Mouse (Mus musculus) neural tube, embryonic 14.5 days (tissue): ENCODE data around the gene Mia2. TPM values are rescaled to one million over a fixed set of nuclear protein-coding genes. Genes with fewer than 3 reads are reported as not detected.
"Not testable (repeated sequence)": the region's sequence is repeated elsewhere in the genome, so short reads cannot be mapped to it uniquely, and the experiment has no call there.

ENCODE experiments used
- ATAC-seq: fragments of 200-750 bp; cut with Nextera tagmentation; 2 replicates; pipeline ENCODE4 v1.8.0; 2017; ENCODE audit warnings: low read depth, mild to moderate bottlenecking, moderate TSS enrichment, moderate library complexity
- H3K27ac ChIP-seq: fragments of 300-500 bp; sonication (generic); 2 replicates; pipeline ENCODE4 v1.5.1; 2014; ENCODE audit warnings: low read depth, mild to moderate bottlenecking, control low read depth, low read length, moderate library complexity, mixed read lengths
- H3K27me3 ChIP-seq: fragments of 300-500 bp; sonication (generic); 2 replicates; pipeline ENCODE4 v1.6.1; 2014; ENCODE audit warnings: low read length; ENCODE audit not compliant: control insufficient read depth, insufficient read depth
- H3K36me3 ChIP-seq: fragments of 300-500 bp; sonication (generic); 2 replicates; pipeline ENCODE4 v1.6.1; 2014; ENCODE audit warnings: low read length, mixed read lengths; ENCODE audit not compliant: control insufficient read depth, insufficient read depth
- H3K4me1 ChIP-seq: fragments of 300-500 bp; sonication (generic); 2 replicates; pipeline ENCODE4 v1.6.1; 2014; ENCODE audit warnings: low read length; ENCODE audit not compliant: control insufficient read depth, insufficient read depth
- H3K4me2 ChIP-seq: fragments of 300-500 bp; sonication (generic); 2 replicates; pipeline ENCODE4 v1.6.1; 2014; ENCODE audit warnings: mild to moderate bottlenecking, low read depth, low read length, control low read depth
- H3K4me3 ChIP-seq: fragments of 300-500 bp; sonication (generic); 2 replicates; pipeline ENCODE4 v1.5.1; 2014; ENCODE audit warnings: low read depth, low read length, control low read depth, mixed read lengths
- H3K9ac ChIP-seq: fragments of 300-500 bp; sonication (generic); replicated peaks from 2 replicates; pipeline ENCODE4 v1.6.1; 2014; ENCODE audit warnings: low read depth, mild to moderate bottlenecking, control low read depth, low read length, mixed read lengths
- H3K9me3 ChIP-seq: fragments of 300-500 bp; sonication (generic); 2 replicates; pipeline ENCODE4 v1.6.1; 2016; ENCODE audit warnings: low read length; ENCODE audit not compliant: control insufficient read depth
- WGBS: fragments of 180-500 bp; shearing (Covaris S2); extraction: QIAGEN DNeasy Blood & Tissue Kit; methylation state at CpG from one replicate; pipeline ENCODE4 v1.1.7; 2014; 5-methylcytosine and 5-hydroxymethylcytosine counted together
- polyA plus RNA-seq: library from polyadenylated mRNA; unstranded; fragments of >200 nt; fragmentation: Nextera tagmentation; extraction: Ambion mirVana; gene quantifications from 2 replicates; pipeline ENCODE4 v1.2.1, GENCODE M21; 2014

The Mia2 gene
- polyA plus RNA-seq, result 38.9 and 41.4 TPM in 2 replicates

DNA sequence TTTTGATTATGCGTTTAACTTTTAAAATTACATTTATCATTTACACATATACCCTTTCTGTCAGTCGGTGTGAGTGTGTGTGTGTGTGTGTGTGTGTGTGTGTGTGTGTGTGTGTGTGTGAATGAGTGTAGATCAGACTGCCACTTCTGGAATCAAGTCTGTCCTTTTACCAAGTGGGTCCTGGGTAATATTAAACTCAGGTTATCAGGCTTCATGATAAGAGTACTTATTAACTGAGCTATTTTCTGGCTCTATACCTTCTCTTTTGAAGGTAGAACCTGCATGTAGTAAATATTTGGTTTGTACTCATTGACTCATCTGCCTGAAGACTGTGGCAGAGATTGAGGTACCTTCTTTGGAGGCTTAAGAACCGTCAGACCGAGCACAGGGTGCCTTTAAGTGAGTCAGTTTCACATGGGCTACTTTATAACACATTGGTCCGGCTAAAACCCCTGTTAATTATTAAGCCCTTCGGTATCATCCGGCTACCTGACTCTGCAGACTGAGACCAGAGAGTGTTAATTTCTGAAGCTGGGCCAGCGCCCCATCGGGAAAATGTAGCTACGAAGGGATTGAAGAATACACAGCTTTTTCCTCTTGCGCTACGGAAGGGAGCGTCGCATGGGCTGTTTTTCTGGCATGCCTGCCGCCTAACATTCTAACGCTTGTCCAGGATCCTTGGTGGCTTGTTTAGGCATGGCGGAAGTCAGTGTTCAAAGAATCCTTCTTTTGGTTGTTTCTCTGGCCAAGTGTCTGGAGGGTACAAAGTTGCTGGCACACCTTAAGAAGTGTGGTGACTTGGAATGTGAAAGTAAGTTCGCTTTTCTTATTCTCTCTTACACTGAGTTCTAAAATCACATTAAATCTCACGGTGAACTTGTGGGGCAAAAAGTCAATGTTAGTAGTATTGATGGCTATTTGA lies at the start of gene Mia2:
Gene Mia2, plus strand, starts transcription at position 696 of the 922 bp plus-strand sequence.
- WGBS, result 78% methylated on average over 19 of the region's 19 CpGs
- H3K4me2 ChIP-seq, result no peak within 1 kb of the TSS
- no peak within 1 kb of the TSS for H3K9ac ChIP-seq
- H3K4me1 ChIP-seq, result no peaks in the 10 kb centered on the region
- H3K27me3 ChIP-seq, result no peaks in the 10 kb centered on the region
- H3K27ac ChIP-seq, result no peak within 1 kb of the TSS
- ATAC-seq, result no peak
- H3K9me3 ChIP-seq, result no peaks in the 10 kb centered on the region
- no peak within 1 kb of the TSS for H3K4me3 ChIP-seq
- no peaks in the 10 kb centered on the region for H3K36me3 ChIP-seq

DNA sequence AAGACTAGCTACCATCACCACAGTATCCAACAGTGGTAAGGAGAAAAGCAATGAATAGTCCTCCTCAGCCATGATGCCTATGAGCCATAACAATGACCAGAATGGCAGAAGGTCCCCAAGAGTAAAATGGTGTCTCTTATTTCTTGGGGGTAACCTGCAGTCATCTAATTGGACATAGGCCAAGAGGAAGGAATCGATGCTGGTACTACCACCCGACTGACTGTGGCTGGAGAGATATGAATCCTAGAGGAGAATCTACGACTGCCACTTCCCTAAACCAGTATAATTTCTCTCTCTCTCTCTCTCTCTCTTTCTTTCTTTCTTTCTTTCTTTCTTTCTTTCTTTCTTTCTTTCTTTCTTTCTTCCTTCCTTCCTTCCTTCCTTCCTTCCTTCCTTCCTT lies 43.1 kb upstream of the Mia2 start:
- Histone ChIP-seq H3K27ac (no peak overlapping the region), H3K9ac (no peak overlapping the region), H3K27me3 (no peaks in the 10 kb centered on the region), H3K4me3 (no peak overlapping the region), H3K4me2 (no peak overlapping the region), H3K36me3 (no peaks in the 10 kb centered on the region), H3K9me3 (no peaks in the 10 kb centered on the region), H3K4me1 (no peaks in the 10 kb centered on the region)
- WGBS, result 89% methylated on average over 3 of the region's 3 CpGs
- no peak for ATAC-seq

DNA sequence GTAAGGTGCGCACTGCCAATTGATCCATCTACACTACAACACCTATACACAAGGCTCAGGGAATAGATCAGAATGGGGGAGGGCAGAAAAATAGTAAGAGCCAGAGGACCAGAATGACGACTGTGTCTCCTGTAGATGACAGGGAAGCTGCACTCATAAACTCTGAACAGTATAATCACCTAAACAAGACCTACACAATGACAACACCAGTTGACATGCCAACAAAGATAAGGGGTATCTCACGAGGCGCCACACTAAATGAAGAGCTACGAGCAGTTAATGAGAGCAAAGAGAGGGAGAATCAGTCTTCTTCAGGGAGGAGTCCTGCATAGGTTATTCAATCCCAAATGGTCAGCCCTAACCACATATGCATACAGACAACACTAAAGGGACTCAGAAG lies 42.4 kb upstream of the Mia2 start:
- Histone ChIP-seq H3K4me2 (no peak overlapping the region), H3K9me3 (no peaks in the 10 kb centered on the region), H3K4me1 (no peaks in the 10 kb centered on the region), H3K9ac (no peak overlapping the region), H3K36me3 (no peaks in the 10 kb centered on the region), H3K27me3 (no peaks in the 10 kb centered on the region), H3K4me3 (no peak overlapping the region), H3K27ac (no peak overlapping the region)
- 94% methylated on average over 5 of the region's 5 CpGs for WGBS
- no peak for ATAC-seq

DNA sequence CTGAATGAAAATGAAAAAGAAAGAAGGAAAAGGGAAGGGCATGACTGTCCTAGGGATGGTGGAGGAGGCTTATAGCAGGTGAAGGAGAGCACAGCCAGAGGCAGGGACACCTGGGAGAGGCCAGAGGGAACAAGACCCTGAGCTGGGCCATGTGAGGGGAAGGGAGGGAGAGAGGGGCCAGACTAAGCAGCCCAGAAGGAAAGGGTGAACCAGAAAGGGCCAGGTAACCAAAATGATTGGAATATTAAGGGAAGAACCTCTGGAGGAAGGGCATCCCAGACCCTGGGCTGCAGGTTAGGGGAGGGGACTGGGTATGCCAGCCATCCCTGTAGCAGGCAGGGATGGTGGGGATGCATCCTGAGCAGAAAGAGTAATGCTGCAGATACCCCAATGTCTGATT lies 41.6 kb upstream of the Mia2 start:
- ATAC-seq, result no peak
- Histone ChIP-seq H3K4me3 (no peak overlapping the region), H3K9me3 (no peaks in the 10 kb centered on the region), H3K36me3 (no peaks in the 10 kb centered on the region), H3K9ac (no peak overlapping the region), H3K27me3 (no peaks in the 10 kb centered on the region), H3K4me1 (peaks cover 3% of the 10 kb centered on the region; the same call in 1 of the 2 replicates), H3K4me2 (no peak overlapping the region), H3K27ac (no peak overlapping the region)

DNA sequence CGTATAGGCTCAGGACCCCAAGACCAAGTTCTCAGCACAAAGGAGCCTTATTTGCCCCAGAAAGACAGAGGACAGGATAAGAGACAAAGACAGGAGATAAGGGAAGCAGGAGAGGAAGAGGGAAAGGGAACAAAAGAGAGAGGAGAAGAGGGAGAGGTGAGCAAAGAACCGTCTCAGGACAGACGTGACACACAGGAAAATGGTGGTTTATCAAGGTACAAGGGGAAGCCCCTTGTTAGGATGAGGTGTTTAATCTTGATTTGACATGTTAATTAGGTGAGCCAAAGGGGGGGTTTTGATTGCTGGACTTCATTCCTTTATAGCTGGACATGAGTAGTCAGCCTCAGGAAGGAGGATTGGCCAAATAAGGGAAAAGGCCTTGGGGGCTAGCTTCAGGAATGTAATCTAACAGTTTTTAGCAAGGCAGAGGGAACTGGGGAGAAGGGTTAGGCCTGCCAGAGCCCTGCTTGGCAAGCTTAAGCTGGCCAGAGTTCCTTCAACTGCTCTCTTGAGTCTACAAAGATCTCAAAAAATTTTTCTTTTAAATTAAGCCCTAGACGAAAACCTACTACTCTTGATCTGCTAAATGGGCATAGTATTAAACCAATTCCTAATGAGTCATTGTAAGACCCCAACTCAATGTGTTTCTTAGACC lies 40.3 kb upstream of the Mia2 start:
- ATAC-seq, result no peak
- Histone ChIP-seq H3K4me3 (no peak overlapping the region), H3K4me2 (no peak overlapping the region), H3K27me3 (no peaks in the 10 kb centered on the region), H3K36me3 (no peaks in the 10 kb centered on the region), H3K4me1 (peaks cover 13% of the 10 kb centered on the region; the same call in 1 of the 2 replicates), H3K9me3 (no peaks in the 10 kb centered on the region), H3K27ac (no peak overlapping the region), H3K9ac (no peak overlapping the region)
- 90% methylated on average over 4 of the region's 4 CpGs for WGBS

DNA sequence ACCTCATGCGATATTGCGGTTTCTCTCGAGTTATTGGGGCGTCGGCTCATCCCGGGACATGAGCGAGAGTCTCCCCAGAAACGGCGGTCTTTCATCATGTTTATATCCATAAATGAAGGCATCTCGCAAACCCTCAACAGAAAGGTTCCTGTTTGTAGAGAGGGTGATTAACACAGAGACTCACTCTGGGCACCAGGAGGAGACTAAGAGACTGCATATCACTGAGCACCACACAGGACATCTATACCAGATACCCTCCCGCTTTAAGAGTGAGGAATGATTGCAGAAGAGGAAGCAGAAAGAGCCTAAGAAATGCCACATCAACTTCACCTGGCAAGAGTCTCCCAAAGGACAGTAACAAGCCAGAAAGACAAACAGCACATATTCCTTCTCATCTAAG lies 39.4 kb upstream of the Mia2 start:
- ATAC-seq, result no peak
- H3K9ac ChIP-seq, result no peak overlapping the region
- no peaks in the 10 kb centered on the region for H3K9me3 ChIP-seq
- H3K36me3 ChIP-seq, result no peaks in the 10 kb centered on the region
- 97% methylated on average over 11 of the region's 11 CpGs for WGBS
- no peak overlapping the region for H3K4me3 ChIP-seq
- no peak overlapping the region for H3K4me2 ChIP-seq
- H3K4me1 ChIP-seq, result peaks cover 13% of the 10 kb centered on the region; the same call in 1 of the 2 replicates
- no peak overlapping the region for H3K27ac ChIP-seq
- H3K27me3 ChIP-seq, result no peaks in the 10 kb centered on the region

DNA sequence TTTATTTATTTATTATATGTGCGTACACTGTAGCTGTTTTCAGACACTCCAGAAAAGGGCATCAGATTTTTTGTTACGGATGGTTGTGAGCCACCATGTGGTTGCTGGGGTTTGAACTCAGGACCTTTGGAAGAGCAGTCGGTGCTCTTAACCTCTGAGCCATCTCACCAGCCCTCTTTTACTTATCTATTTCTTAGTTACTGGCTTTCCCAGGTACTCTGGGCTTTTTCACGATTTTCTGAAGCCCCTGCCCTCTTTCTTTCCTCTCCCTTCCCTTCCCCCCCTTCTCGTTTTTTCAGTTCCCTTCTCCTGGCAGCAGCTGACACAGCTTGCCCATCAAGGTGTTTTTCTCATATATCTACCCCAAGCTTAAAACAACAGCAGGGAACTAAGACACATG lies 37.4 kb upstream of the Mia2 start:
- not testable (repeated sequence) for H3K4me3 ChIP-seq, H3K36me3 ChIP-seq, H3K9me3 ChIP-seq, H3K9ac ChIP-seq, H3K27me3 ChIP-seq, H3K27ac ChIP-seq, H3K4me2 ChIP-seq, ATAC-seq
- peaks cover 13% of the 10 kb centered on the region; the same call in 1 of the 2 replicates for H3K4me1 ChIP-seq
- WGBS, result 93% methylated on average over 5 of the region's 5 CpGs

DNA sequence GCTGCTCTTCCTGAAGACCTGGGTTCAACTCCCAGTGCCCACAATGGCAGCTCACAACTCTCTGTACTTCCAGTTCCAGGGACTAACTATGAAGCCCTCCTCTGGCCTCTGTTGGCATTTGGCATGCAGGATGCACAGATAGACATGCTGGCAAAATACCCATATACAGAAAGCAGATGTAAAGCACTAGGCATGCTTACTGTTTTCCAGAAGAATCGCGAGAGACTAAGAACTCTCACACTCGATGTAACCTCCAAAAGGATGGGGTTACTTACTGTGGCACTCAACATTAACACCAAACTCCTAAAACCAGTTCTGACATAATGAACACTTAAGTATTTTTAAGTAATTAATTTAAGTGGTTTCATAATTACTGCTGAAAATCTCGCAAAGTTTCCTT lies 35.3 kb upstream of the Mia2 start:
- Histone ChIP-seq H3K9me3 (no peaks in the 10 kb centered on the region), H3K9ac (peak overlapping the region; percentile 82), H3K27ac (peak overlapping the region; percentile 94; the same call in 1 of the 2 replicates), H3K27me3 (no peaks in the 10 kb centered on the region), H3K4me1 (peaks cover 13% of the 10 kb centered on the region; the same call in 1 of the 2 replicates), H3K4me3 (peak overlapping the region; percentile 69), H3K36me3 (no peaks in the 10 kb centered on the region), H3K4me2 (peak overlapping the region; percentile 65)
- no peak for ATAC-seq
- WGBS, result 72% methylated on average over 4 of the region's 4 CpGs
